Mouse (Mus musculus) limb, embryonic 15.5 days (tissue): ENCODE results near the gene Slc6a12. TPM values are rescaled to one million over a fixed set of nuclear protein-coding genes. Genes with fewer than 3 reads are reported as not detected.

Source experiments
- ATAC-seq: fragments of 200-750 bp; cut with Nextera tagmentation; 2 replicates; pipeline ENCODE4 v1.8.0; 2017; ENCODE audit warnings: low read depth, moderate TSS enrichment; ENCODE audit not compliant: insufficient number of reproducible peaks, low FRiP score, low TSS enrichment
- H3K27ac ChIP-seq: fragments of 300-500 bp; sonication (generic); 2 replicates; pipeline ENCODE4 v1.5.1; 2015; ENCODE audit warnings: moderate library complexity, mild to moderate bottlenecking, inconsistent platforms
- H3K27me3 ChIP-seq: fragments of 300-500 bp; sonication (generic); 2 replicates; pipeline ENCODE4 v1.6.1; 2015; ENCODE audit warnings: inconsistent platforms
- H3K36me3 ChIP-seq: fragments of 300-500 bp; sonication (generic); 2 replicates; pipeline ENCODE4 v1.6.1; 2015; ENCODE audit warnings: inconsistent platforms
- H3K4me1 ChIP-seq: fragments of 300-500 bp; sonication (generic); 2 replicates; pipeline ENCODE4 v1.6.1; 2015; ENCODE audit warnings: inconsistent platforms
- H3K4me2 ChIP-seq: fragments of 300-500 bp; sonication (generic); 2 replicates; pipeline ENCODE4 v1.6.1; 2015; ENCODE audit warnings: mild to moderate bottlenecking, inconsistent platforms
- H3K4me3 ChIP-seq: fragments of 300-500 bp; sonication (generic); 2 replicates; pipeline ENCODE4 v1.5.1; 2015; ENCODE audit warnings: mild to moderate bottlenecking, inconsistent platforms
- H3K9ac ChIP-seq: fragments of 300-500 bp; sonication (generic); 2 replicates; pipeline ENCODE4 v1.6.1; 2015; ENCODE audit warnings: inconsistent platforms
- H3K9me3 ChIP-seq: fragments of 300-500 bp; sonication (generic); 2 replicates; pipeline ENCODE4 v1.6.1; 2016; ENCODE audit warnings: inconsistent platforms
- WGBS: fragments of 180-500 bp; shearing (Covaris S2); methylation state at CpG from one replicate; pipeline ENCODE4 v1.1.7; 2015; 5-methylcytosine and 5-hydroxymethylcytosine counted together
- polyA plus RNA-seq: library from polyadenylated mRNA; unstranded; fragments of >200 nt; fragmentation: Nextera tagmentation; extraction: Ambion mirVana; gene quantifications from 2 replicates; pipeline ENCODE4 v1.2.1, GENCODE M21; 2015

Slc6a12 gene
- 0.28 TPM in 1 of 2 replicates, not detected in the other for polyA plus RNA-seq

GRCm38 (mm10) chr6:121343026-121343770 is at the start of gene Slc6a12:
Gene Slc6a12 (plus strand): TSS chr6:121343076.
- no peak within 1 kb of the TSS for H3K4me2 ChIP-seq
- no peak within 1 kb of the TSS for H3K4me3 ChIP-seq
- H3K36me3 ChIP-seq: no peaks in the 10 kb centered on the region
- no peaks in the 10 kb centered on the region for H3K27me3 ChIP-seq
- no peak within 1 kb of the TSS for H3K9ac ChIP-seq
- 69% methylated on average over 15 of the region's 15 CpGs for WGBS
- H3K4me1 ChIP-seq: no peaks in the 10 kb centered on the region
- H3K9me3 ChIP-seq: no peaks in the 10 kb centered on the region
- H3K27ac ChIP-seq: no peak within 1 kb of the TSS
- no peak for ATAC-seq

DNA sequence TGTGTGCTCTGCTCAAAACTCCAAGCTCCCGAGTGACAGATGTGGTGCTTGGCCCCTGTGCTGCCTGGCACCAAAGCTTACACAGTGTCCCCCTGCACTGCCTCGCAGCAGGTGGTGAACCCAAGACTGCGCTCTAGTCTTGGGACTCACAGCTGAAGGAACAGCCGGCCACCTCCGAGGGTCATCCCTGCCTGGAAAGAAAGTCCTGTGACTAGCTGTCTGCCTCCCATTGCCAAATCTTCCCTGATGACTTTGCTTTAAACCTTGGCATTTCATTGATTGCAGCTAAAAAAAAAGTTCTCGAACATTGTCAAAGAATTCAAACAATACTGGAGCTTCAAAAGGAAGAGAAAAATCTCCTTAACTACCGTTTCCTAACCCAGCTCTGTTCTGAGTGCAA is 43.6 kb upstream of the Slc6a12 start:
- H3K27me3 ChIP-seq: no peaks in the 10 kb centered on the region
- no peak overlapping the region for H3K4me2 ChIP-seq
- no peak overlapping the region for H3K9ac ChIP-seq
- peaks cover 10% of the 10 kb centered on the region for H3K4me1 ChIP-seq
- H3K4me3 ChIP-seq: no peak overlapping the region
- no peaks in the 10 kb centered on the region for H3K36me3 ChIP-seq
- no peak overlapping the region for H3K27ac ChIP-seq
- WGBS: 44% methylated on average over 7 of the region's 7 CpGs
- no peaks in the 10 kb centered on the region for H3K9me3 ChIP-seq
- ATAC-seq: no peak

GRCm38 (mm10) chr6:121299954-121300353 is 42.9 kb upstream of the Slc6a12 start, which contains the start of gene Slc6a13:
Gene Slc6a13 (plus strand): TSS chr6:121300227.
- 3% methylated on average over 11 of the region's 11 CpGs for WGBS
- Histone ChIP-seq H3K4me1 (peaks cover 10% of the 10 kb centered on the region), H3K36me3 (no peaks in the 10 kb centered on the region), H3K4me2 (peak within 1 kb of the TSS; percentile 22; the same call in 1 of the 2 replicates), H3K9ac (no peak within 1 kb of the TSS), H3K27me3 (no peaks in the 10 kb centered on the region), H3K27ac (no peak within 1 kb of the TSS), H3K9me3 (no peaks in the 10 kb centered on the region), H3K4me3 (no peak within 1 kb of the TSS)
- no peak for ATAC-seq

DNA sequence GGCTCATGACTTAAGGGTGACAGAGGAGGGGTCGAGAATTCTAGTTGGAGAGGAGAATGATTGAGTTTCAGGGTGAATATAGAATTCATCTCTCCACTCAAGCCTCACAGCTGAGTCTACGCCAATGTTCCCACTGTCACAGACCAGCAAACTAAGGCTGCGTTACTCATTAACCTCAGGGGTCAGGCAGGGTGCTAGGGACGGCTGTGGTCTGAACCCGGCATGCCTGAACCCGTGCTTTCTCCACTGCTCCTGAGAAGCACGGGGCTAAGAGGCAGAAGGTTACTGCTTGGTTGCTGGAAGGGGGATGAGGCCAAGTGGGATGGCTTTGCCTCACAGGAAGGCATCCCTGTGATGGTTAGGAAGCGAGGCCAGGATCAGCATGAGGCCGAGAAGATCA is 42.4 kb upstream of the Slc6a12 start:
- ATAC-seq: no peak
- no peak overlapping the region for H3K27ac ChIP-seq
- H3K27me3 ChIP-seq: no peaks in the 10 kb centered on the region
- H3K4me3 ChIP-seq: no peak overlapping the region
- WGBS: 50% methylated on average over 9 of the region's 9 CpGs
- H3K4me2 ChIP-seq: no peak overlapping the region
- H3K36me3 ChIP-seq: no peaks in the 10 kb centered on the region
- no peaks in the 10 kb centered on the region for H3K9me3 ChIP-seq
- no peak overlapping the region for H3K9ac ChIP-seq
- H3K4me1 ChIP-seq: peaks cover 10% of the 10 kb centered on the region

GRCm38 (mm10) chr6:121303466-121304220 is 39.2 kb upstream of the Slc6a12 start:
- Histone ChIP-seq H3K4me1 (peaks cover 10% of the 10 kb centered on the region), H3K9ac (no peak overlapping the region), H3K4me2 (no peak overlapping the region), H3K27me3 (no peaks in the 10 kb centered on the region), H3K36me3 (no peaks in the 10 kb centered on the region), H3K27ac (no peak overlapping the region), H3K4me3 (no peak overlapping the region), H3K9me3 (no peaks in the 10 kb centered on the region)
- WGBS: 61% methylated on average over 10 of the region's 10 CpGs
- no peak for ATAC-seq

- no peaks in the 10 kb centered on the region for H3K9me3 ChIP-seq
- WGBS: 76% methylated on average over 9 of the region's 9 CpGs
- H3K4me1 ChIP-seq: peaks cover 10% of the 10 kb centered on the region
Observed at GRCm38 (mm10) chr6:121304630-121305029, 38.2 kb upstream of the Slc6a12 start.

GRCm38 (mm10) chr6:121305571-121305970 is 37.3 kb upstream of the Slc6a12 start:
- ATAC-seq: no peak
- Histone ChIP-seq H3K9ac (no peak overlapping the region), H3K9me3 (no peaks in the 10 kb centered on the region), H3K27ac (no peak overlapping the region), H3K27me3 (no peaks in the 10 kb centered on the region), H3K36me3 (no peaks in the 10 kb centered on the region), H3K4me2 (no peak overlapping the region), H3K4me3 (no peak overlapping the region), H3K4me1 (peaks cover 1% of the 10 kb centered on the region; the same call in 1 of the 2 replicates)
- WGBS: 84% methylated on average over 3 of the region's 3 CpGs

More at GRCm38 (mm10) chr6:121304630-121305029, 38.2 kb upstream of the Slc6a12 start:
- no peak for ATAC-seq
- H3K36me3 ChIP-seq: no peaks in the 10 kb centered on the region
- no peaks in the 10 kb centered on the region for H3K27me3 ChIP-seq
- H3K27ac ChIP-seq: no peak overlapping the region
- H3K4me3 ChIP-seq: no peak overlapping the region
- no peak overlapping the region for H3K9ac ChIP-seq
- no peak overlapping the region for H3K4me2 ChIP-seq

GRCm38 (mm10) chr6:121310984-121311383 is 31.9 kb upstream of the Slc6a12 start:
- H3K36me3 ChIP-seq: no peaks in the 10 kb centered on the region
- H3K27ac ChIP-seq: no peak overlapping the region
- WGBS: 80% methylated on average over 6 of the region's 6 CpGs
- no peaks in the 10 kb centered on the region for H3K27me3 ChIP-seq
- H3K4me2 ChIP-seq: no peak overlapping the region
- H3K9me3 ChIP-seq: no peaks in the 10 kb centered on the region
- H3K4me1 ChIP-seq: no peaks in the 10 kb centered on the region
- H3K4me3 ChIP-seq: no peak overlapping the region
- no peak overlapping the region for H3K9ac ChIP-seq
- ATAC-seq: no peak

DNA sequence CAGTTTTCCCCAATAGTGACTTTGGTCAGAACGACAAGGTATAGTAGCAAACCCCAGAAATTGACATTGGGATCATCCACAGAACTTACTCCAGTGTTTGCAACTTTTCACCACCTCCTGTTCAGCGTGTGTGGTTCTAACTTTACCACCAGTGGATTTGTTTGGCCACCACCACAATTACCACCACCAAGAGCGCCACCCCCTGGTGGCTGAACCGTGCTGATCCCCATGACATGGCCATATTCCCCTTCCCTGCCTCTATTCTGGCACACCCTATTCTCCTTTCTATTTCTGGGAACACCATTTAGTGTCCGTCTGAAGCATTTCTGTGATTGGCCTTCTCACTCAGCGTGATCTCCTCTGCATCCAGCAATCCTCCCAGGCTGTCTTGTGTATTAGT is 23.8 kb upstream of the Slc6a12 start:
- Histone ChIP-seq H3K9me3 (no peaks in the 10 kb centered on the region), H3K4me2 (no peak overlapping the region), H3K36me3 (no peaks in the 10 kb centered on the region), H3K27me3 (no peaks in the 10 kb centered on the region), H3K4me1 (no peaks in the 10 kb centered on the region), H3K9ac (no peak overlapping the region), H3K4me3 (no peak overlapping the region), H3K27ac (no peak overlapping the region)
- no peak for ATAC-seq
- 64% methylated on average over 6 of the region's 6 CpGs for WGBS

GRCm38 (mm10) chr6:121322381-121323110 is 20.3 kb upstream of the Slc6a12 start:
- ATAC-seq: no peak
- H3K27me3 ChIP-seq: no peaks in the 10 kb centered on the region
- peaks cover 11% of the 10 kb centered on the region for H3K4me1 ChIP-seq
- H3K4me2 ChIP-seq: no peak overlapping the region
- no peak overlapping the region for H3K9ac ChIP-seq
- no peak overlapping the region for H3K27ac ChIP-seq
- 79% methylated on average over 9 of the region's 9 CpGs for WGBS
- H3K9me3 ChIP-seq: no peaks in the 10 kb centered on the region
- no peaks in the 10 kb centered on the region for H3K36me3 ChIP-seq
- H3K4me3 ChIP-seq: no peak overlapping the region

DNA sequence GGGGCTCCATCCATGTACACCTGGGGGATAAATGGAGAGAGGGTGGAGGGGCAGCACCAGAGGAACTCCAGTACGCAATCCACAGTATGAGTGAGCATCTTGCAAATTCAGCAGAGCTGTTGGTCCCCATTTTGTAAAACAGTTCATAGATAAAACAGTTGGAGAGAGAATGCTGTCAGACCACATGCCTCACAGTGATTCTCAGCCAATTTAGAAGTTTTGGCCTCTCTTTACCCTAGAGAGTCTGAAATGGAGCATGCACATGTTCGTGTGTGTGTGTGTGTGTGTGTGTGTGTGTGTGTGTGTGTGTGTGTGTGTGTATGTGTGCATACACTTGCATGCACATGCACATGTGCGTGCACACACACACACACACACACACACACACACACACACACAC is 17.6 kb upstream of the Slc6a12 start:
- Histone ChIP-seq H3K9me3 (no peaks in the 10 kb centered on the region), H3K36me3 (no peaks in the 10 kb centered on the region), H3K9ac (no peak overlapping the region), H3K27ac (no peak overlapping the region), H3K4me3 (no peak overlapping the region), H3K4me2 (no peak overlapping the region), H3K27me3 (no peaks in the 10 kb centered on the region), H3K4me1 (peaks cover 21% of the 10 kb centered on the region)
- 65% methylated on average over 2 of the region's 3 CpGs for WGBS
- no peak for ATAC-seq
